Mouse (Mus musculus) ES-CJ7 (cell line): ENCODE results near the gene Gm45618.

ENCODE experiments used
- DNase-seq: peaks from one replicate; pipeline ENCODE4 v3.0.0; 2011; ENCODE audit warnings: low read depth, low spot score

Gene Gm45618

DNA sequence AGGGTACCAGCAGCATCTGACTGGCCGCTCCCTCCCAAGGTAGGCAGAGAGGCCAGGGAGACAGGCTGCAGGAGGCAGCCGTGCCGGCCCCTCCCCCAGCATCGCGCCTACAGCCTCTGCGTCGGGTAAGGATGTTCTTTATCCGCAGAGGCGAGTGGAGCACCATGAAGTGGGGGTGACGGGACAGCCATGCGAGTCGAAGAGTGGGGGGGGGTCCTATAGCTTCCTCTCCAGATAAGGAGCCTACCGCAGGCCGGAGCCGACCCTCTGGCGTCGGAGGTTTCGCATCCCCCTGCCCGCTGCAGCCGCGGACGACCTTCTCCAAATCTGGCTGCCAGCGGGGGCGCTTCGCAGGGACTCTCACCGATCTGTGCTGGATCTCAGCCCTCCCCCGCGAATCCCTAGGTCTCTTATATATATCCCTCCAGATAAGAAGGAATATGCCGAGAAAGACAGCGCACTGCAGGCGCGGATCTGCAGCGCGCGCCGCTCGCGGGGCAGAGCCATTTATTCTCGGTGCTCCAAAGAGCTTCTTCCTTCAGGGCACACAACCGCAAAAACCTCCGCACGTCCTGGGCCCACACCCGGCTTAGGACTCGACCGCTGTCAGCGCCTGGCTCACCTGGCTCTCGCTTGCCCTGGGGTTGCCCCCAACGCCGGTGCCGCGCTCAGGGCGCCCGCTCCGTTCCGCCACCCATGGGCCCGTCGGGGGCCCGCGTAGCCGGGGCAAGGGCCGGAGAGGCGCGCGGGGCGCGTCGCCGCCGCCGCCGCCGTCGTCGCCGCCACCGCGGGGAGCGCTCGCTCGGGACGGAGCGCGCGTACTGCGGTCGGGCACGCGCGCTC lies 26.0 kb downstream of the Gm45618 start:
- peak; percentile 14 for DNase-seq

- DNase-seq = no peak
These were observed 26.8 kb downstream of the Gm45618 start for GRCm38 (mm10) chr7:142093696-142094240.

GRCm38 (mm10) chr7:142092991-142093390 lies 27.5 kb downstream of the Gm45618 start:
- no peak for DNase-seq

DNA sequence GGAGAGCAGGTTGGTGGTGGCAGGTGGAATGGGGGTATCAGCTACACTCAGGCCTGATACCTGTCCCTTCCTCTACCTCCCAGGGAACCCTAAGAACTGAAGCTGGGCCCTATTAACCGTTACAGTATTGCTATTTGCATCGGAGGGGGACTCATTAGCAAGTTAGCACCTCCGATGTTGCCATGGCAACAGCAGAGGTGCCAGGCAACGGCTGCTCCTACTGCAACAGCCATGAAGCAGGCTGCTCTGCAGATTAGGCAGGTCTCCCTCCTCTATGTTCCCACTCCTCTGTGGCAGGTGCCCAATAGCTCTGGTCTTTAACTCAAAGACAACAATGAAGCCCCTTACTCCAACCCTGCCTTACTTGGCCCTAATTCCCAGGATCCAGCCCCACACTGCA lies 28.7 kb downstream of the Gm45618 start:
- peak; percentile 33 for DNase-seq

DNA sequence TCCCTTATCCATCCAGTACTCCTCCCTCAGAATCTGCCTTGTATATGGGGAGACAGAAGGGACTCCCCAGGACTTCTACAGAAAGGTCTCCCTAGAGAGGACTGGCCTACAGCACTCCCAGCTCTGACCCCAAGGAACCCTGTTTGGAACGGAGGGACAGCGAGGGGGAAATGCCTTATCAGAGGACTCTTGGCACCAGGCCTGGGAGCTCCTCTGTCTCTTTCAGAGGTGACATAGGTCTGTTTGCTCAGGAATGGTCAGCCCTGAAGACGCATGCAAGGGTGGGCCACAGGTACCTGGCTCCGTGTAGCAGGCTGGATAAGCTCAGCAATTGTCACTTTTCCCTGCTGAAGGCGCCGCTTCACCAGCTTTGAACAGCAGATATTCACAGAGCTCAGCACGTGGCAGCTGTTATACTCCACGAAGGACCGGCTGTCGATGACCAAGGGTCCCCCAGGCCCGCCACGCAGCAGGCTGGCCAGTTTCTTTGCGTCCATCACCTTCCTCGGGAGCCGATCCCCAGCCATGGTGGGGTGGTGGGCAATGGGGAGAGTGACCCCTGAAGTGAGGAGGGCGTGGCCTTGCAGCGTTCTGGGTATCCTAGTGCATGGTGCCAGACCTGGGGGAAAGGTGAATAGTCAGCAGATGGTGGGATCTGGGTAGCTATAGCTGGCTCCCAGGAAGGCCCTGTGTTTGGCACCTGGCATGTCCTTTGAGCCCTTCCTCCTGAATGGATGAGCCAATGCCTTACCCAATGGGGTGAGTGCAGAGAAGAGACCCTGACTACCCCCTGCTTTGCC lies 30.7 kb downstream of the Gm45618 start:
- no peak for DNase-seq

GRCm38 (mm10) chr7:142088886-142089285 lies 31.6 kb downstream of the Gm45618 start:
- DNase-seq = no peak

DNA sequence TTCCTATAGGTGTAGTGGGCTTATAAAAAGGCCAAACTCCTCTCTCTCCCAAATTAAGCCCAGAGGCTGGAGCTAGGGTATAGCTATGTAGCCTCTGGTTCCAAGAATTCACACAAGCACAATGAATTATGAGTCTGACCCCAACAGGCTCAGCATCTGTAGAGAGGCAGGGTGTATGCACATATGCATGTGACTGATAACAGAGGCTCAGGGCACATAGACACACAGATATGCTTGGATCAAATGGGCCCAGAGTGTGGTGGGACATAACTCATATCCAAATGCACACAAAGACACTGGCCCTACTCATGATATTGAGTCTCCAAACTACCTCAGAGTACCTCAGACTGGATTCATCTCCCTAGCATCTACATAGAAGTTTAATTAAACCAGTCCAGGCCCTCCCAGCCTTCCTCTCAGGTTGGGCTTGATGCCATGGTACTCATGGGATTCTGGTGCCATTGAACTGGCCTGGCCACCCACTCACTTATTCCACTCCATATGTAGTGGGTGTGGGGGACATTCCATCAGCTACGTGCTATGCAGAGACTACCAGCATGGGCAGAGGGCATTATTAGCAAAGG lies 33.4 kb downstream of the Gm45618 start:
- DNase-seq = no peak

DNA sequence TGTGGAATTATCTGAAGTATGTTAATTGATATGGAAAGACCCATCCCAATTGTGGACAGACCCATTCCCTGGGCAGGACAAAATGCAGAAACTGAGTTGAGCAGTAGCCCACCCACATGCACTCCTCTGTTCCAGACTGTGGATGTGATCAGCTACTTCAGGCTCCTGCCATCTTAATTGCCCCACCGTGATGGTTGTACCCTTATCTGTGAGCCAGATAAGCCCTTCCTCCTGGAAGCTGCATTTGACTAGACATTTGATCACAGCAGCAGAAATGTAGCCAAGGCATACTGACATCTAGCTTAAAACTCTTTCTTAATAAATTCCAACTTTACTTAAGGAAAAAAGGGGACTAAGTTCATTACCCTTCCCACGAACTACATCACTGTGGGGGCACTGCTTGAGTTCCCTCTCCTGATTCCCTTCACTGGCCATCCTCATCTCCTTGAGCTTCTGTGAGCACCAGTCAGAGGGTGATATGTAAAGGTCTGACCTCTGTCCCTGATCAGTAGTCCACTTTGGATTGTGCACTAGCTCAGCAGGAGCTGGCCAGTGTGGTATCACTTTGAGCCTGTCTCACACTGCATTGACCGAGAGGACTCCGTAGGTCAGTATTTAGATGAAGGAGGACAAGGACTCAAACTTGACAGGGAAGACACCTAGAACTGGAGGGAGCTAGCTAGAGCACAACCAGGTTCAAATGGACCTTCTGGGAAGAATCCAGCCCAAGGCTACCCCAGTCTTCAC lies 34.2 kb downstream of the Gm45618 start:
- DNase-seq = no peak

DNA sequence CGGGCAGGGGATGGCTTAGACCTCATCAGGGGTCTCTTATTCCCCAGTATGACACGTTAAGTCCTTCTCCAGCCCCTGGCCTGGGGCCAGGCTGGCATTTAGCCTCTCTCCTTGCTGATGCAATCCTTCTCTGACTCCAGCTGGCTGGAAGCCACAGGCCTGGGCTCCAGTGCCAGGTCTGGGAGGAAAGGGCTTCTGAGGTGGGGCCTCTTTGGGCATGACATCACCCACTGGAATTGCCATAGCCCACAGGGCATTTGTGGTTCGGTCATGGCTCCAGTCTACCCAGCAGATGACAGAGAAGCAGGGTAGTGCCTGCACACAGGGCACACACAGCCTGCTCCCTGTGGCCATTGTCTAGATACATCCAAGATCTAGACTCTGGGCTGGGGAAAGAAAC lies 35.7 kb downstream of the Gm45618 start:
- no peak for DNase-seq

GRCm38 (mm10) chr7:142084395-142084794 lies 36.1 kb downstream of the Gm45618 start:
- peak; percentile 44 for DNase-seq

DNA sequence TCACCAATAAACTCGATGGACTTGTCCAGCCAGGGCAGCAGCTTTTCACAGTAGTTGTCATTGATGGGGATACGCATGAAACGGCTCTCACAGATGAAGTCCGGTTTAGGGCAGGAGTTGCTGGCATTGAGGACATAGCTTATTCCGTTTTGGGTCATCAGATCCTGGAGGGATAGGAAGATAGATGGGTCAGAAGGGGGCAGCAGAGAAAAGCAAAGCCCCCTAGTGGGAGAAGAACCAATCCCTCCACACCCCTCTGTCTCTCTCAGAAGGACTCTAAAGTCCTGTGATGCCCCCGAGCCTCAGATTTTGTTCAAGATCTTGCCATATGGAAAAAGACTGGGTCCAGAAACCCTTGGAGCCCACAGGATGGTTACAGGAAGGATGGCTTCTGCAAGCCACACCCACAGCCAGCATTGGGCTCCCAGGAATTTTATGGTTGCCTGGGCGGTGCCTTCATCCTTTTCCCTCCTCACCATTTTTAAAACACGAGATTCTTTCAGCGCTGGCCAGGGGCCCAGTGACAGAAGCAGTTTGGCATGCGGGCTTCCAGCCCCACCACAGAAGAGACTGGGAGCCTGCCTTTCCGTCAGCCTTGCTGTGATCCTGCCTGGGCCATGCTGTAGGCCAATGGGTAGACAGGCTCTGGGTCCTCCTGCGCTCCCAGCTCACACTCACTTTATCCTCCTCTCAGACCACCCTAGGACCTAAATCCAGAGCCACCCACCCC lies 36.8 kb downstream of the Gm45618 start:
- DNase-seq = no peak

GRCm38 (mm10) chr7:142082607-142083006 lies 37.9 kb downstream of the Gm45618 start:
- no peak for DNase-seq

DNA sequence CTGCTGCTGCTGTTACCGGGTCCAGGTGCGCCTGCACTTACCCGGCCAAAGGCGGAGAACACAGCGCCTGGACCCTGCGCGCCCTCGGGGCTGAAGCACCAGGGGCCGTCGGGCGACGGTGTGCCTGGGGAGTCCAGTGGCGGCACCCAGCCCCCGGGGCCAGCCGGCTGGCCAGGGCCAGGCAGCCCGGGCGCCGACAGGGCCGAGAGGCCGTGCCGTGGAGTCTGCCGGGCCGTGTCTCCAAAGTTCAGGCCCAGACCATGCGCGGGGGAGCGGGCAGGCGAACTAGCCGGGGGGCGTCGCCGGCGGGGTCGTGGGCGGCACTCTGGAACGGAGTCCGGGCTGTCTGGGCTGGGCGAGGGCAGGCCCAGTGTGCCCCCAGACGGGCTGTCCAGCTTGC lies 38.4 kb downstream of the Gm45618 start:
- no peak for DNase-seq

GRCm38 (mm10) chr7:142081736-142082135 lies 38.8 kb downstream of the Gm45618 start:
- DNase-seq = no peak

DNA sequence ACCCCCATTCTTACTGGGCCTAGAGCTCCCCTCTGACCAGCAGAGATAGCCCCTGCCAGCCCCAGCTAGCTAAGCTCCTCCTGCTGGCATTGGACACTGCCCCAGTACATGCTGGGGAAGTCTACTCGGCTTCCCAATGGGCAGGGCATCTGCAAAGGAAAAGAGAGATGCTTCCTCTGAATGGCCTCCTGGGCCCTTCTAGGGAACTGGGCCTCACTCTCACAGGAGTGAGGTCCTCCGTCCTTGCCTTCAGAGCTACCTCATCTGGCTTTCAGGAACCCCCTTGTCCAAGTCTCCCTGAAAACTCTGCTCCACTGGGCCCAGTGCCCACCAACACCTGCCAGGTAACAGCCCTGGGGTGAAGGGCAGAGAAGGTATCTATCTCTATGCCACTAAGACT lies 39.7 kb downstream of the Gm45618 start:
- DNase-seq = no peak

GRCm38 (mm10) chr7:142079365-142079764 lies 41.2 kb downstream of the Gm45618 start:
- DNase-seq = no peak

GRCm38 (mm10) chr7:142077138-142077537 lies 43.4 kb downstream of the Gm45618 start:
- DNase-seq = no peak

- no peak for DNase-seq
These were observed 46.2 kb downstream of the Gm45618 start for GRCm38 (mm10) chr7:142074146-142074886.

- DNase-seq = no peak
These were observed 48.8 kb downstream of the Gm45618 start for GRCm38 (mm10) chr7:142071717-142072116.

GRCm38 (mm10) chr7:142071212-142071578 lies 49.3 kb downstream of the Gm45618 start:
- no peak for DNase-seq
